Mouse (Mus musculus) E14TG2a.4 (cell line): ENCODE measurements at regions not wholly inside any gene's neighbourhood (a gene's known extent, or its start where the extent isn't known, plus 50 kb on each side); places are given as distances from the start of the nearest gene placed in this dataset.

Experiments used
- H3K27me3 ChIP-seq: 2 replicates; pipeline ENCODE4 v1.6.1; 2014; ENCODE audit warnings: low read length, control low read depth; ENCODE audit not compliant: insufficient read depth
- H3K36me3 ChIP-seq: 2 replicates; pipeline ENCODE4 v1.6.1; 2014; ENCODE audit warnings: low read length, control low read depth; ENCODE audit not compliant: insufficient read depth
- H3K4me1 ChIP-seq: replicated peaks from 2 replicates; pipeline ENCODE4 v1.6.1; 2014; ENCODE audit warnings: low read depth, low read length, control low read depth
- H3K4me3 ChIP-seq: replicated peaks from 2 replicates; pipeline ENCODE4 v1.5.1; 2014; ENCODE audit warnings: mild to moderate bottlenecking, low read length
- H3K9me3 ChIP-seq: 2 replicates; pipeline ENCODE4 v1.6.1; 2014; ENCODE audit warnings: low read length, control low read depth
- CTCF ChIP-seq: conservative IDR thresholded peaks from 2 replicates; pipeline ENCODE4 v1.5.1; 2014; ENCODE audit warnings: low read length
- NANOG ChIP-seq: IDR thresholded peaks from 2 replicates; pipeline ENCODE4 v1.6.1; 2014; ENCODE audit warnings: borderline replicate concordance, low read length, mixed read lengths
- POU5F1 ChIP-seq: IDR thresholded peaks from 2 replicates; pipeline ENCODE4 v1.6.1; 2014; ENCODE audit warnings: low read length, borderline replicate concordance

- no peaks in the 10 kb centered on the region for H3K27me3 ChIP-seq
- H3K4me3 ChIP-seq: no peak overlapping the region
- no peak for TF ChIP-seq CTCF
- TF ChIP-seq NANOG: no peak
- no peak for TF ChIP-seq POU5F1
Observed at GRCm38 (mm10) chr10:25017843-25018242, 90.6 kb upstream of the Arg1 start.

GRCm38 (mm10) chr10:25016110-25016509 lies 88.8 kb upstream of the Arg1 start:
- H3K27me3 ChIP-seq: no peaks in the 10 kb centered on the region
- H3K36me3 ChIP-seq: no peaks in the 10 kb centered on the region
- TF ChIP-seq NANOG (no peak), CTCF (no peak), POU5F1 (no peak)

More at GRCm38 (mm10) chr10:25017843-25018242, 90.6 kb upstream of the Arg1 start:
- Histone ChIP-seq H3K4me1 (peaks cover 5% of the 10 kb centered on the region), H3K9me3 (no peaks in the 10 kb centered on the region), H3K36me3 (no peaks in the 10 kb centered on the region)

GRCm38 (mm10) chr10:25012129-25012528 lies 84.8 kb upstream of the Arg1 start:
- Histone ChIP-seq H3K9me3 (no peaks in the 10 kb centered on the region), H3K4me3 (no peak overlapping the region), H3K36me3 (no peaks in the 10 kb centered on the region), H3K27me3 (no peaks in the 10 kb centered on the region), H3K4me1 (no peaks in the 10 kb centered on the region)
- TF ChIP-seq NANOG (no peak), CTCF (no peak), POU5F1 (no peak)

More at GRCm38 (mm10) chr10:25016110-25016509, 88.8 kb upstream of the Arg1 start:
- Histone ChIP-seq H3K9me3 (no peaks in the 10 kb centered on the region), H3K4me1 (peaks cover 5% of the 10 kb centered on the region), H3K4me3 (no peak overlapping the region)

- TF ChIP-seq CTCF (no peak), NANOG (no peak), POU5F1 (no peak)
- no peaks in the 10 kb centered on the region for H3K36me3 ChIP-seq
- no peak overlapping the region for H3K4me3 ChIP-seq
- H3K9me3 ChIP-seq: no peaks in the 10 kb centered on the region
- H3K27me3 ChIP-seq: 0 out of 2 replicates have a peak, but pooled peaks cover 3% of the 10 kb centered on the region
- H3K4me1 ChIP-seq: peaks cover 14% of the 10 kb centered on the region
Observed at GRCm38 (mm10) chr10:25001299-25001698, 74.0 kb upstream of the Arg1 start.

- Histone ChIP-seq H3K36me3 (no peaks in the 10 kb centered on the region), H3K4me3 (no peak overlapping the region), H3K4me1 (peaks cover 14% of the 10 kb centered on the region), H3K9me3 (no peaks in the 10 kb centered on the region), H3K27me3 (0 out of 2 replicates have a peak, but pooled peaks cover 3% of the 10 kb centered on the region)
- TF ChIP-seq NANOG (no peak), CTCF (no peak)
Observed at GRCm38 (mm10) chr10:25000231-25001222, 73.2 kb upstream of the Arg1 start.

GRCm38 (mm10) chr10:24999807-25000206 lies 72.5 kb upstream of the Arg1 start:
- Histone ChIP-seq H3K27me3 (0 out of 2 replicates have a peak, but pooled peaks cover 3% of the 10 kb centered on the region), H3K4me1 (peaks cover 14% of the 10 kb centered on the region), H3K4me3 (no peak overlapping the region), H3K9me3 (no peaks in the 10 kb centered on the region), H3K36me3 (no peaks in the 10 kb centered on the region)
- TF ChIP-seq CTCF (no peak), POU5F1 (no peak), NANOG (no peak)

GRCm38 (mm10) chr10:24997661-24998060 lies 70.4 kb upstream of the Arg1 start:
- Histone ChIP-seq H3K9me3 (no peaks in the 10 kb centered on the region), H3K4me1 (peaks cover 14% of the 10 kb centered on the region), H3K36me3 (no peaks in the 10 kb centered on the region), H3K4me3 (no peak overlapping the region), H3K27me3 (0 out of 2 replicates have a peak, but pooled peaks cover 3% of the 10 kb centered on the region)
- TF ChIP-seq NANOG (no peak), POU5F1 (no peak), CTCF (no peak)

- TF ChIP-seq NANOG: no peak
- TF ChIP-seq POU5F1: no peak
- TF ChIP-seq CTCF: no peak
- Histone ChIP-seq H3K36me3 (no peaks in the 10 kb centered on the region), H3K4me1 (peaks cover 8% of the 10 kb centered on the region), H3K9me3 (no peaks in the 10 kb centered on the region), H3K4me3 (no peak overlapping the region), H3K27me3 (no peaks in the 10 kb centered on the region)
Observed at GRCm38 (mm10) chr10:24995751-24996150, 68.5 kb upstream of the Arg1 start.
